Mouse (Mus musculus) limb, embryonic 10.5 days (tissue): Measurements from ENCODE around the gene Gm9736. TPM values are rescaled to one million over a fixed set of nuclear protein-coding genes. Genes with fewer than 3 reads are reported as not detected.
A peak's percentile ranks its signal among the peaks of the same experiment; 100 is the strongest.
"Not testable (repeated sequence)": the region's sequence is repeated elsewhere in the genome, so short reads cannot be mapped to it uniquely, and the experiment has no call there.

Experiments
- DNase-seq: peaks from one replicate; pipeline ENCODE4 v3.0.0-alpha.2; 2017; ENCODE audit warnings: low spot score
- H3K27ac ChIP-seq: fragments of 300-500 bp; sonication (generic); 2 replicates; pipeline ENCODE4 v1.5.1; 2016; ENCODE audit warnings: mild to moderate bottlenecking
- H3K27me3 ChIP-seq: fragments of 300-500 bp; sonication (generic); 2 replicates; pipeline ENCODE4 v1.6.1; 2016; ENCODE audit warnings: low read depth, mild to moderate bottlenecking; ENCODE audit not compliant: poor library complexity, severe bottlenecking
- H3K36me3 ChIP-seq: fragments of 300-500 bp; sonication (generic); 2 replicates; pipeline ENCODE4 v1.6.1; 2016; ENCODE audit warnings: mild to moderate bottlenecking, moderate library complexity
- H3K4me1 ChIP-seq: fragments of 300-500 bp; sonication (generic); 2 replicates; pipeline ENCODE4 v1.6.1; 2016
- H3K4me3 ChIP-seq: fragments of 300-500 bp; sonication (generic); 2 replicates; pipeline ENCODE4 v1.5.1; 2016; ENCODE audit warnings: mild to moderate bottlenecking, moderate library complexity
- H3K9me3 ChIP-seq: fragments of 300-500 bp; sonication (generic); replicated peaks from 2 replicates; pipeline ENCODE4 v1.6.1; 2016; ENCODE audit warnings: mild to moderate bottlenecking
- WGBS: fragments of 180-500 bp; shearing (Covaris S2); methylation state at CpG from one replicate; pipeline ENCODE4 v1.1.7; 2016; 5-methylcytosine and 5-hydroxymethylcytosine counted together
- polyA plus RNA-seq: library from polyadenylated mRNA; unstranded; fragments of >200 nt; fragmentation: Nextera tagmentation; extraction: Ambion mirVana; gene quantifications from 2 replicates; pipeline ENCODE4 v1.2.1, GENCODE M21; 2016

The Gm9736 gene
- not detected in 2 replicates for polyA plus RNA-seq

- H3K4me1 ChIP-seq = peaks cover 26% of the 10 kb centered on the region
- H3K27me3 ChIP-seq, H3K4me3 ChIP-seq, H3K36me3 ChIP-seq, DNase-seq, H3K9me3 ChIP-seq: not testable (repeated sequence)
- WGBS = 42% methylated on average over 1 of the region's 1 CpGs
- H3K27ac ChIP-seq = peak within 1 kb of the TSS; percentile 46
Observed at GRCm38 (mm10) chr10:77751254-77751653, at the start of gene Gm9736. Gene Gm9736 (minus strand): TSS chr10:77751354.

- no peak within 1 kb of the TSS for H3K27ac ChIP-seq
- no peaks in the 10 kb centered on the region for H3K9me3 ChIP-seq
- H3K36me3 ChIP-seq = no peaks in the 10 kb centered on the region
- WGBS = 58% methylated on average over 8 of the region's 8 CpGs
- H3K27me3 ChIP-seq = no peaks in the 10 kb centered on the region
- H3K4me1 ChIP-seq = peaks cover 25% of the 10 kb centered on the region
- DNase-seq = no peak
- H3K4me3 ChIP-seq = no peak within 1 kb of the TSS
Observed at GRCm38 (mm10) chr10:77798921-77799508, 47.9 kb upstream of the Gm9736 start, which contains the start of gene Gm19668. Gene Gm19668 (minus strand): TSS chr10:77799133.

- not testable (repeated sequence) for H3K36me3 ChIP-seq, DNase-seq, H3K9me3 ChIP-seq, H3K27ac ChIP-seq, H3K4me3 ChIP-seq, H3K27me3 ChIP-seq
- H3K4me1 ChIP-seq = peaks cover 26% of the 10 kb centered on the region
- 32% methylated on average over 3 of the region's 3 CpGs for WGBS
Observed at GRCm38 (mm10) chr10:77798164-77798920, 47.2 kb upstream of the Gm9736 start.

GRCm38 (mm10) chr10:77797677-77798076 lies 46.5 kb upstream of the Gm9736 start:
- WGBS = 13% methylated on average over 3 of the region's 3 CpGs
- Histone ChIP-seq H3K27ac (no peak overlapping the region), H3K27me3 (no peaks in the 10 kb centered on the region), H3K4me3 (no peak overlapping the region), H3K36me3 (no peaks in the 10 kb centered on the region), H3K9me3 (no peaks in the 10 kb centered on the region), H3K4me1 (peaks cover 26% of the 10 kb centered on the region)
- DNase-seq = no peak

- DNase-seq = no peak
- no peak within 1 kb of the TSS for H3K27ac ChIP-seq
- WGBS = 58% methylated on average over 2 of the region's 2 CpGs
- no peak within 1 kb of the TSS for H3K4me3 ChIP-seq
- H3K36me3 ChIP-seq = no peaks in the 10 kb centered on the region
- H3K9me3 ChIP-seq = no peaks in the 10 kb centered on the region
- H3K4me1 ChIP-seq = peaks cover 26% of the 10 kb centered on the region
- H3K27me3 ChIP-seq = no peaks in the 10 kb centered on the region
Observed at GRCm38 (mm10) chr10:77794976-77795375, 43.8 kb upstream of the Gm9736 start, which contains the start of gene Gm9639. Gene Gm9639 (minus strand): TSS chr10:77795076.

GRCm38 (mm10) chr10:77788621-77789020 lies 37.5 kb upstream of the Gm9736 start:
- H3K4me3 ChIP-seq = no peak overlapping the region
- no peaks in the 10 kb centered on the region for H3K36me3 ChIP-seq
- 77% methylated on average over 2 of the region's 2 CpGs for WGBS
- no peaks in the 10 kb centered on the region for H3K9me3 ChIP-seq
- H3K27ac ChIP-seq = no peak overlapping the region
- DNase-seq = no peak
- no peaks in the 10 kb centered on the region for H3K27me3 ChIP-seq
- no peaks in the 10 kb centered on the region for H3K4me1 ChIP-seq

GRCm38 (mm10) chr10:77787876-77788275 lies 36.7 kb upstream of the Gm9736 start, which contains the start of gene Gm7137:
Gene Gm7137 (minus strand): TSS chr10:77788200.
- not testable (repeated sequence) for H3K9me3 ChIP-seq, H3K4me3 ChIP-seq, DNase-seq, H3K27me3 ChIP-seq, H3K4me1 ChIP-seq, H3K27ac ChIP-seq, H3K36me3 ChIP-seq
- WGBS = 83% methylated on average over 1 of the region's 1 CpGs

GRCm38 (mm10) chr10:77783396-77783795 lies 32.2 kb upstream of the Gm9736 start:
- H3K4me1 ChIP-seq, H3K36me3 ChIP-seq, H3K27ac ChIP-seq, DNase-seq, H3K9me3 ChIP-seq, H3K27me3 ChIP-seq, H3K4me3 ChIP-seq: not testable (repeated sequence)
- 97% methylated on average over 3 of the region's 3 CpGs for WGBS

- not testable (repeated sequence) for H3K9me3 ChIP-seq, H3K27ac ChIP-seq, H3K27me3 ChIP-seq, H3K4me1 ChIP-seq, H3K36me3 ChIP-seq, H3K4me3 ChIP-seq, DNase-seq
- WGBS = no CpG with 5 or more reads among the region's 1 CpGs
Observed at GRCm38 (mm10) chr10:77782442-77782841, 31.3 kb upstream of the Gm9736 start, which contains the start of gene Gm3250. Gene Gm3250 (minus strand): TSS chr10:77782542.

GRCm38 (mm10) chr10:77776844-77777243 lies 25.7 kb upstream of the Gm9736 start, which contains the start of gene Gm7138:
Gene Gm7138 (minus strand): TSS chr10:77776944.
- not testable (repeated sequence) for H3K4me3 ChIP-seq, DNase-seq, H3K36me3 ChIP-seq, H3K9me3 ChIP-seq, H3K4me1 ChIP-seq, H3K27ac ChIP-seq, H3K27me3 ChIP-seq
- WGBS = 48% methylated on average over 1 of the region's 1 CpGs

GRCm38 (mm10) chr10:77772142-77772541 lies 21.0 kb upstream of the Gm9736 start:
- 94% methylated on average over 3 of the region's 3 CpGs for WGBS
- DNase-seq, H3K27me3 ChIP-seq, H3K9me3 ChIP-seq, H3K4me1 ChIP-seq, H3K4me3 ChIP-seq, H3K27ac ChIP-seq, H3K36me3 ChIP-seq: not testable (repeated sequence)

- not testable (repeated sequence) for DNase-seq, H3K27ac ChIP-seq, H3K9me3 ChIP-seq, H3K36me3 ChIP-seq, H3K4me3 ChIP-seq, H3K4me1 ChIP-seq, H3K27me3 ChIP-seq
- 67% methylated on average over 1 of the region's 1 CpGs for WGBS
Observed at GRCm38 (mm10) chr10:77771225-77771624, 20.1 kb upstream of the Gm9736 start, which contains the start of gene Gm3238. Gene Gm3238 (minus strand): TSS chr10:77771325.

GRCm38 (mm10) chr10:77769727-77770126 lies 18.6 kb upstream of the Gm9736 start:
- 79% methylated on average over 1 of the region's 1 CpGs for whole genome bisulfite sequencing
- H3K36me3 ChIP-seq = no peaks in the 10 kb centered on the region
- H3K27ac ChIP-seq = no peak overlapping the region
- no peaks in the 10 kb centered on the region for H3K27me3 ChIP-seq
- 0 out of 2 replicates have a peak, but pooled peaks cover 2% of the 10 kb centered on the region for H3K4me1 ChIP-seq
- H3K4me3 ChIP-seq = no peak overlapping the region
- no peaks in the 10 kb centered on the region for H3K9me3 ChIP-seq
- DNase-seq = no peak
